Mouse (Mus musculus) heart, embryonic 10.5 days (tissue): ENCODE results near the gene Fhl2. TPM values are rescaled to one million over a fixed set of nuclear protein-coding genes. Genes with fewer than 3 reads are reported as not detected.

Experiments
- polyA plus RNA-seq: library from polyadenylated mRNA; unstranded; fragments of >200 nt; fragmentation: Nextera tagmentation; extraction: Ambion mirVana; gene quantifications from 2 replicates; pipeline ENCODE4 v1.2.1, GENCODE M21; 2016

The Fhl2 gene
- polyA plus RNA-seq, 1 experiment from 2014 or later = 112 TPM

Other genes with a start within 250 kb of the Fhl2 start
- 3.1 and 4.9 TPM in 2 replicates for gene Gpr45, start 244.1 kb downstream of the Fhl2 start, polyA plus RNA-seq
- 9.6 and 10.2 TPM in 2 replicates for gene Tgfbrap1, start 98.3 kb downstream of the Fhl2 start, polyA plus RNA-seq
- gene AI597479, start 98.3 kb downstream of the Fhl2 start, polyA plus RNA-seq = 26.4 TPM in 2 replicates
- 30.4 and 37.0 TPM in 2 replicates for gene Nck2, start 247.6 kb upstream of the Fhl2 start, polyA plus RNA-seq